Mouse (Mus musculus): ENCODE measurements around the gene Mysm1.

Mysm1 gene

DNA sequence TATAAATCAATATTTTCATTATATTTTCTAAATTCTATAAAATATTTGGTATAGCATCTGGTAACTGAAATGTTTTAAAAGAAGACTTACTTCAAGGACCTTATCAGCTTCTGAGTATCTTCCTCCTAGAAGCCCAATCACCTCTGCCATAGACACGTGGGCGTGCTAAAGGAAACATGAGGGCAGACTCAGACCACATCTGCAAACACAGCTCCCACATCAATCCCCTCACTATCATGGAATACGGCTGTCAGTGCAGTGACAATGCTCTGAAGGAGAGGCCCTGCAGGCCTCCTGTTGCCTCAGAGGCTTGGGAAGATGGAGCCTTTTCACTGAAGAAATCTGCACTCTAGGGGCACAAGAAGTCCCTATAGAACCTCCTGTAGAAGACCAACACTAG is 26.1 kb downstream of the Mysm1 start:
- DNase-seq (ENCODE audit: low spot score in 2 of 2) = no peak

GRCm38 (mm10) chr4:94941221-94941855 is 37.6 kb downstream of the Mysm1 start:
- no peak for DNase-seq (ENCODE audit: low spot score in 2 of 2)

DNA sequence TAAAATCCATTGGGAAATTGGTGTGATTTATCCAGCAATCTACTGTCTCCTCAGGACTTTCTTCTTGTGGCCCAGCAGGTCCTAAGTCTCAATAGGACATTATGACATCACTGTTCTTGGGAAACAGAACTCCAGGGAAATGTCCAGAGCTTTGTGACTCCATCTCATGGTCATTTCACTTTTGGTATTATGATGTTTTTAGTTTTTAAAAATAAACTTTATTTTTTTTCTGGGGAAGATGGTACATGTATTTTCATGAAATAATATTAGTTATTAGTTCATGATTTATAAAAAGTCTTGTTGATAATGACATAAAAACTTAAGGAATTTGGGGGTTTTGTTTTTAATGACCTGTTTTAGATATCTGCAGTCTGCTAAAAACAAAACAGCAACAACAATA is 50.2 kb downstream of the Mysm1 start, which contains the start of gene Eqtn:
Eqtn (minus strand) TSS at position 101 of the 400 bp plus-strand sequence.
- no peak for DNase-seq (ENCODE audit: low spot score in 2 of 2)

DNA sequence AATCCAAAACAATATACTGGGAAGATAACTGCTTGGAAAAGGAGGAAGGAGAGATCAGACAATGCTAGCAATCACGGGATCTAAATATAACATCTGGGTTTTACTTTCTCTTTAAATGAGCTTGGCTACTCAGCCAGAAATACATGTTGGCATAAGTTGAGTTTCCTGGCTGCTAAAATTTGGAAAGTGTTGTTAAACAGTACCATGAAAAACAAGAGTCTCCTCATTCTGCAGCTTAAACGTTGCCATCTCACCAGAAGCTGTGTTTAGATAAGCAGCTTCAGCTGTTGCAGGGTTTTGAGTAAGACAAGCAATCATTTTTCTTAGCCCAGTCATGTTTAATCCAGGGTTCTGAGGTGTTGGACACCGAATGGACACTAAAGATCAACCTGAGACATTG is 77.1 kb downstream of the Mysm1 start:
- DNase-seq (ENCODE audit: low spot score in 2 of 2) = no peak

DNA sequence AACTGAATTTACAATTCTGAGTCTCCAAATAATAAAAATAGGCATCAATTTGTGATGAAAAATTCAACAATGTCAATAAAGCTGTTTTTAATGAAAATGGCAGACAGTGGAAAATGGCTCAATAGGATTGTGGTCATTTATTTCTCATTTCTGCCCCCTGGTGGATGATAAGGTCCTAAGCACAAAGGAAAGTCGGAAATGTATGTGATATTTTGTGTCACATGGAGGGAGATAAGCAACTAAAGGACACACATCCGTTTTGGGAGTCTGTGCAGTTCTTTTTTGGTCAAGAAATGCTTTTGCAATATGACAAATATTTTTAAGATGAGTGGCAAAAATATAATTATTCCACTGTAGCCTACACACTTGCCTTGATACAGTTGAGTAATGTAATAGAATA is 78.2 kb downstream of the Mysm1 start:
- DNase-seq (ENCODE audit: low spot score in 2 of 2) = peak in 1 of 2 experiments; percentile 23

All from heart, adult 9 months (tissue).